Mouse (Mus musculus) duodenum, adult 2 months (tissue): ENCODE results near the gene BC053393. TPM values are rescaled to one million over a fixed set of nuclear protein-coding genes. Genes with fewer than 3 reads are reported as not detected.

Experiments used
- polyA plus RNA-seq: library from polyadenylated mRNA; depleted of rRNA; stranded (reverse); fragments of >200 nt; gene quantifications from 2 replicates; pipeline ENCODE4 v1.2.3, GENCODE M21; 2012; ENCODE audit warnings: low replicate concordance; rRNA removed

Gene BC053393
- not detected in 2 replicates for polyA plus RNA-seq

DNA sequence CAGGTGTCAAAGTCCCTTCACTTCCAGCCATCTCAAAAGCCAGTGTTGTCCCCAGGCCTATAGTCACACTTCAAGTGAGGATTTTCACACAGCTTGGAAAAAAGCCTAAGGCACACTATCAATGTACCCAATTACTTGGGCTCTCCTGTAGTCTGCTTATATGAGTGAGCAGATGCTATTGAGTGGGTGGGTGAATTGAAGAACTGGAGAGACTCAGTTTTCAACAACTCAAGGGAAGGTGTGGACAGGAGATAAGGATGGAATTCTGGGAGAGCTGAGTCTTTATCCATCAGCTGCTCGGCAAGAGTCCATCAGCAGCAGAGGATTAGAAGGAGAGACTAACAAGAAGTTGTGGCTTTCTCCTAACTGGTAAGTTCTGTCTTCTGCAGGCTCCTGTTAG is at the start of gene BC053393:
Gene BC053393, plus strand, starts transcription at position 210 of the 400 bp plus-strand sequence.

DNA sequence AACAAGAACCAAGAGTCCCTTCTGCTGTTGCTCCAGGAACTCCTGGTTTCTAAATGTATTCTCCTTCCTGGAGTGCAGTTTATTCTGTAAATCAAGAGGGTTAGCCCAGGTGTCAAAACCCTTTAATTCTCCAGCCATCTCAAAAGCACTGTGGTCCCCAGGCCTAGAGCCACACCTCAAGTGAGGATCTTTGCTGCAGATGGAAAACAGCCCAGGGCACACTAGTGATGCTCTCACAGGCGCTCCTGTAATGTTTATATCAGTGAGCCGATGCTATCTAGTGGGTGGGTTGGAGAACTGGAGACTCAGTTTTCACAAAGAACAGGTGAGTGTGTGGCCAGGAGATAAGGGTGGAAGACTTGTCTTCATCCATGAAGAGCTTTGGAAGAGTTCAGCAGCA is 47.4 kb upstream of the BC053393 start, which contains the start of gene Gm12169:
Gene Gm12169, plus strand, starts transcription at position 301 of the 400 bp plus-strand sequence.

DNA sequence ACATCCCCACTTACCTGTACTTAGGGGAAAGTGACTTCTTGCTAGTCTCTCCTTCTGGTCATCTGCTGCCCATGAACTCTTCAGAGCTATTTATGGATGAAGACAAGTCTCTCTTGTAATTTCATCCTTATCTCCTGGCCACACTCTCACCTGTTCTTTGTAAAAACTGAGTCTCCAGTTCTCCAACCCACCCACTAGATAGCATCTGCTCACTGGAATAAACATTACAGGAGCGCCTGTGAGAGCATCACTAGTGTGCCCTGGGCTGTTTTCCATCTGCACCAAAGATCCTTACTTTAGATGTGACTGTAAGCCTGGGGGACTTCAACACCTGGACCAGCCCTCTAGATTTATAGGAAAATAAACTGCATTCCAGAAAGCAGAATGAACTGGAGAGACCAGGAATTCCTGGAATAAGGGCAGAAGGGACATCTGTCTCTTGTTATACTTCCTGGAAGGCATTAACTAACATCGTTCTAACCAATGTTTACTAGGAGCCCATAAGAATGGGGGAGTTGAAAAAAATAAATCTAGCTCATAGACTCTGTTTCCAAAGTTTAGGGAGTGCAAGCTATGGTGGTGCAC is 58.0 kb downstream of the BC053393 start, which contains the start of gene Dppa1:
Gene Dppa1, minus strand, starts transcription at position 51 of the 585 bp plus-strand sequence.

Other genes with a start within 250 kb of the BC053393 start
- gene Itk, start 182.0 kb upstream of the BC053393 start, polyA plus RNA-seq, result 0.25 and 0.52 TPM in 2 replicates
- 0.04 and 0.13 TPM in 2 replicates for gene Fam71b, start 175.0 kb upstream of the BC053393 start, polyA plus RNA-seq
- 14.4 and 15.5 TPM in 2 replicates for gene Med7, start 134.6 kb upstream of the BC053393 start, polyA plus RNA-seq
- 0.13 and 0.21 TPM in 2 replicates for gene Havcr2, start 116.6 kb upstream of the BC053393 start, polyA plus RNA-seq
- not detected in 2 replicates for gene Gm12169, start 47.3 kb upstream of the BC053393 start, polyA plus RNA-seq
- gene Dppa1, start 57.7 kb downstream of the BC053393 start, polyA plus RNA-seq, result not detected in 2 replicates
- 1.6 TPM in 1 of 2 replicates, not detected in the other for gene Timd2, start 135.5 kb downstream of the BC053393 start, polyA plus RNA-seq
- gene Havcr1, start 163.5 kb downstream of the BC053393 start, polyA plus RNA-seq, result not detected in 2 replicates
- 0.16 and 0.44 TPM in 2 replicates for gene Timd4, start 239.3 kb downstream of the BC053393 start, polyA plus RNA-seq